Mouse (Mus musculus) forebrain, embryonic 16.5 days (tissue): ENCODE data around the gene Snx9. TPM values are rescaled to one million over a fixed set of nuclear protein-coding genes. Genes with fewer than 3 reads are reported as not detected.

Source experiments
- ATAC-seq: fragments of 200-750 bp; cut with Nextera tagmentation; 2 replicates; pipeline ENCODE4 v1.8.0; 2017; ENCODE audit warnings: mild to moderate bottlenecking, moderate library complexity
- H3K27ac ChIP-seq: fragments of 300-500 bp; sonication (generic); 2 replicates; pipeline ENCODE4 v1.5.1; 2014; ENCODE audit warnings: low read length, control low read depth
- H3K27me3 ChIP-seq: fragments of 300-500 bp; sonication (generic); replicated peaks from 2 replicates; pipeline ENCODE4 v1.6.1; 2014; ENCODE audit warnings: low read length; ENCODE audit not compliant: control insufficient read depth, insufficient read depth
- H3K36me3 ChIP-seq: fragments of 300-500 bp; sonication (generic); 2 replicates; pipeline ENCODE4 v1.6.1; 2014; ENCODE audit not compliant: control insufficient read depth, insufficient read depth
- H3K4me1 ChIP-seq: fragments of 300-500 bp; sonication (generic); replicated peaks from 2 replicates; pipeline ENCODE4 v1.6.1; 2014; ENCODE audit warnings: low read length; ENCODE audit not compliant: control insufficient read depth, insufficient read depth
- H3K4me2 ChIP-seq: fragments of 300-500 bp; sonication (generic); 2 replicates; pipeline ENCODE4 v1.6.1; 2014; ENCODE audit warnings: mild to moderate bottlenecking, low read length, control low read depth
- H3K4me3 ChIP-seq: fragments of 300-500 bp; sonication (generic); replicated peaks from 2 replicates; pipeline ENCODE4 v1.5.1; 2014; ENCODE audit warnings: mild to moderate bottlenecking, low read length, control low read depth
- H3K9ac ChIP-seq: fragments of 300-500 bp; sonication (generic); replicated peaks from 2 replicates; pipeline ENCODE4 v1.6.1; 2014; ENCODE audit warnings: low read depth, low read length, control low read depth
- H3K9me3 ChIP-seq: fragments of 300-500 bp; sonication (generic); 2 replicates; pipeline ENCODE4 v1.6.1; 2016; ENCODE audit warnings: low read length; ENCODE audit not compliant: control insufficient read depth
- WGBS: fragments of 180-500 bp; shearing (Covaris S2); extraction: QIAGEN DNeasy Blood & Tissue Kit; methylation state at CpG from one replicate; pipeline ENCODE4 v1.1.7; 2014; 5-methylcytosine and 5-hydroxymethylcytosine counted together
- polyA plus RNA-seq: library from polyadenylated mRNA; unstranded; fragments of >200 nt; fragmentation: Nextera tagmentation; extraction: Ambion mirVana; gene quantifications from 2 replicates; pipeline ENCODE4 v1.2.1, GENCODE M21; 2015

Snx9 gene
- polyA plus RNA-seq, 1 experiment from 2014 or later, result 4.5 TPM

DNA sequence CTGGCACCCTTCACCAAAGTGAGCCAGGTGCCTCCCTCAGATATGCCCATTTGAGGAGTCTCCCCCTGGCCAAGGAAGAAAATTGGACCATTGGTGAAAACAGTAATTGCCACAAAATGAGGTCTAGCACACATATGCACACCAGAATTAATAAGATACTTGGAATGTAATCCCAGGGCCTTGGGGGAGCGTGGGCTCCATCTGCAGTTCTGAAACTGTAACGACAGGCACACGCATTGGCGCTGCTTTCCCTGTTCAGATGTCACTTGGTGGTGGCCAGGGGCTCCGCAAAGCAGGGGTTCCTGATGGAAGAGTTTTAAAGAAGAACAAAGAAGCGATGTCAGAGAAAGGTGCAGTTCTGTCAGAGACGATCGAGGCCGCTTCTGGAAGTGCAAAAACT, 82.2 kb downstream of the Snx9 start:
- Histone ChIP-seq H3K9ac (no peak overlapping the region), H3K36me3 (no peaks in the 10 kb centered on the region), H3K27me3 (no peaks in the 10 kb centered on the region), H3K9me3 (no peaks in the 10 kb centered on the region), H3K4me2 (no peak overlapping the region), H3K4me3 (no peak overlapping the region), H3K4me1 (peaks cover 6% of the 10 kb centered on the region), H3K27ac (no peak overlapping the region)
- peak; percentile 45; the same call in 1 of the 2 replicates for ATAC-seq
- WGBS, result 69% methylated on average over 9 of the region's 9 CpGs

DNA sequence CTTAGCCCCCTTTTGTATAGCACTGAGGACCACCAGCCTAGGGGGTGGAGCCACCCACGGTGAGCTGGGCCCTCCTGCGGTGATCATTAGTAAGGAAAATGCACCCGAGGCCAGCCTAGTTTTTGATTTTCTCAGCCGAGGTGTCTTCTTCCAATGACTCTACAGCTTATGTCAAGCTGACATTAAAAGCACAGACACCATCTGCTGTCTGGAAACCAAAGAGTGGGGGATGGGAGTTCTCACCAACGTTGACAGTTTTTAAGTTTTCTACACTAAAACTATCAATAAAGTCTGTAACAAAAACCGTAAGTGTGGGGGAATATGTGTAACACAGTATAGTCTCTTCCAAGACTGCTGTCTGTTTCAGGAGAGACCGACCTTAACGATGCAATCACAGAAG, 83.1 kb downstream of the Snx9 start:
- no peak overlapping the region for H3K9ac ChIP-seq
- H3K27ac ChIP-seq, result no peak overlapping the region
- WGBS, result 32% methylated on average over 8 of the region's 8 CpGs
- H3K27me3 ChIP-seq, result no peaks in the 10 kb centered on the region
- H3K4me3 ChIP-seq, result no peak overlapping the region
- peaks cover 6% of the 10 kb centered on the region for H3K4me1 ChIP-seq
- no peaks in the 10 kb centered on the region for H3K36me3 ChIP-seq
- peak; percentile 50; the same call in 1 of the 2 replicates for ATAC-seq
- no peaks in the 10 kb centered on the region for H3K9me3 ChIP-seq
- no peak overlapping the region for H3K4me2 ChIP-seq

GRCm38 (mm10) chr17:5926710-5927109, 85.6 kb downstream of the Snx9 start:
- no peaks in the 10 kb centered on the region for H3K27me3 ChIP-seq
- H3K4me3 ChIP-seq, result no peak overlapping the region
- H3K27ac ChIP-seq, result no peak overlapping the region
- H3K36me3 ChIP-seq, result no peaks in the 10 kb centered on the region
- H3K9ac ChIP-seq, result no peak overlapping the region
- ATAC-seq, result no peak
- peaks cover 6% of the 10 kb centered on the region for H3K4me1 ChIP-seq
- 88% methylated on average over 7 of the region's 7 CpGs for WGBS
- no peaks in the 10 kb centered on the region for H3K9me3 ChIP-seq
- H3K4me2 ChIP-seq, result no peak overlapping the region

DNA sequence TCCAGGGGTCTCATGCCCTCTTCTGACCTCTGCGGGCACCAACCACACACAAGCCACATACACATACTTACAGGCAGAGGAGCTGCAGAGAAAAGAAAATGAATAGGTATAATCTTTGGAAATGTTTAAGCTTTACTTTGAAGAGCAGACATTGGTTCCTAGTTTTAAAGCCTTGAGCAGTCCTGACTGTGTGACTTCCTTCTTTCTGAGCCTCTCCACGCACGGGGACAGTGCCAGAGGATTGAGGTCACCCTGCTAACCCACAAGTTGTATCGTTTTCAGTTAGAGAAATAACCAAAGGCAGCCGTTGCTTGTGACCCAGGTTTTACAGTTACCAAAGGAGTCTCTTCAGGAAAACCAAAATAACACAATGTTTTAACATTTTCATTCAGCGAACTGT, 87.9 kb downstream of the Snx9 start:
- 90% methylated on average over 6 of the region's 6 CpGs for WGBS
- Histone ChIP-seq H3K4me1 (peaks cover 6% of the 10 kb centered on the region), H3K27me3 (no peaks in the 10 kb centered on the region), H3K4me2 (no peak overlapping the region), H3K9ac (no peak overlapping the region), H3K27ac (no peak overlapping the region), H3K4me3 (no peak overlapping the region), H3K36me3 (no peaks in the 10 kb centered on the region), H3K9me3 (no peaks in the 10 kb centered on the region)
- ATAC-seq, result no peak

GRCm38 (mm10) chr17:5932161-5932560, 91.0 kb downstream of the Snx9 start:
- H3K4me3 ChIP-seq, result no peak overlapping the region
- no peak overlapping the region for H3K4me2 ChIP-seq
- peaks cover 9% of the 10 kb centered on the region for H3K4me1 ChIP-seq
- no peaks in the 10 kb centered on the region for H3K27me3 ChIP-seq
- no peaks in the 10 kb centered on the region for H3K9me3 ChIP-seq
- no peak overlapping the region for H3K27ac ChIP-seq
- H3K9ac ChIP-seq, result no peak overlapping the region
- no peak for ATAC-seq
- H3K36me3 ChIP-seq, result no peaks in the 10 kb centered on the region
- 86% methylated on average over 5 of the region's 5 CpGs for WGBS

DNA sequence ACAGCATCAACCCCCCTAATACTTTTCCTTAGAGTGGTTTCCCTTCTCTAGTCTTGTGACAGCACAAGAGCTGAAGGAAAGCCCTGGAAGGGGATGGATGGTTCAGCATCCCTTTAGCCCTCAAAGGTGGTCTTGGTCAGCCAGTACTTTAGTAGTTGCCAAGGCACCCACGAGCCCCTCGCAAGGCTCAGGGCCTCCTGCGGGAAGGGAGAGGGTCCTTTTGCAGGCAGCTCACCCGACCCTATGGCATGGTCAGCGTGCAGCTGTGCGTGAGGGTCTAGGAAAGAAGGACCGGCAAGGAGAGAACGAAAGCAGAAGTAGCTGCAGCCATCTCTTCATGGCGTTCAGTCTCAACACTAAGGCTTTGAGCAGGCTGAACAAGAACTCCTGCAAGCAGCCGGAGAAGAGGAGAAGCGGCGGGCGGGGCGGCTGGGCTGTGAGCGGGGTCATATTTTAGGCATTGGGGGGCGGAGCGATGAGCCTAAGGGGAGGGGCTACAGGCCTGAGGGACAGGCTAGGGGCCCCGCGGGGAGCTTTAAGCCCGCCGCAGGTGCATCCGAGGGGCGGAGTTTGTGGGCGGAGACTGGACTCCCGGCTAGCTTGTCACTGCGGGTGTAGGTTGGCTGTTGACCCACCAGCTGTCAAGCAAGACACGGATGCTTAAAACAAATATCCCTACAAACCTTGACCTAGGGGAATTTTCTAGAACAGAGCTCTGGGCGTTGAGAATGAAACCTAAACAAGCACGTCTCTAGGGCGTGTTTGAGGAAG, 93.6 kb downstream of the Snx9 start:
- peaks cover under 1% of the 10 kb centered on the region; the same call in 1 of the 2 replicates for H3K27me3 ChIP-seq
- H3K4me2 ChIP-seq, result peak overlapping the region; percentile 57
- WGBS, result under 1% methylated on average over 27 of the region's 30 CpGs
- H3K36me3 ChIP-seq, result no peaks in the 10 kb centered on the region
- H3K27ac ChIP-seq, result no peak overlapping the region
- peaks cover 9% of the 10 kb centered on the region for H3K4me1 ChIP-seq
- peak overlapping the region; percentile 37 for H3K4me3 ChIP-seq
- H3K9me3 ChIP-seq, result no peaks in the 10 kb centered on the region
- peak; percentile 78 for ATAC-seq
- peak overlapping the region; percentile 38 for H3K9ac ChIP-seq

- Histone ChIP-seq H3K9me3 (no peaks in the 10 kb centered on the region), H3K27ac (no peak overlapping the region), H3K4me3 (no peak overlapping the region), H3K27me3 (peaks cover 7% of the 10 kb centered on the region), H3K4me1 (peaks cover 10% of the 10 kb centered on the region), H3K36me3 (no peaks in the 10 kb centered on the region), H3K4me2 (no peak overlapping the region), H3K9ac (no peak overlapping the region)
- WGBS, result 64% methylated on average over 3 of the region's 3 CpGs
- no peak for ATAC-seq
These were observed 94.6 kb downstream of the Snx9 start for GRCm38 (mm10) chr17:5935680-5936079.

DNA sequence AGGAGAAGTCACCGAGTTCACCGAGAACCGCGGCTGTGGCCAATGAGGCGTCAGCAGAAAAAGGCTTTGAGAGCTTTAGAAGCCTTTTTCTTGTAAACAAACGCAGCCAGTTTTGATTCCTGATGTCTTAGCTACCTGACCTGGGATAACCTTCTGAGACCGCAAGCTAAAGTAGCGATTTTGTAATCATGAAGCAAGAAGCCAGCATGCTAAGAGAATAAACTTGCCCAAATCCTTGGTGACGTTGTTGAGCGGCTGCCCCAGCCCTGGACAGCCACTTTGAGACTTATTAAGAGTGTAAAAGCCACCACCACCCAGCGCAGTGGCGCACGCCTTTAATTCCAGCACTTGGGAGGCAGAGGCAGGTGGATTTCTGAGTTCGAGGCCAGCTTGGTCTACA, 95.1 kb downstream of the Snx9 start:
- WGBS, result 52% methylated on average over 14 of the region's 14 CpGs
- no peak overlapping the region for H3K4me3 ChIP-seq
- H3K9me3 ChIP-seq, result no peaks in the 10 kb centered on the region
- peaks cover 13% of the 10 kb centered on the region for H3K4me1 ChIP-seq
- ATAC-seq, result no peak
- H3K27ac ChIP-seq, result no peak overlapping the region
- no peaks in the 10 kb centered on the region for H3K36me3 ChIP-seq
- H3K9ac ChIP-seq, result no peak overlapping the region
- peaks cover 7% of the 10 kb centered on the region for H3K27me3 ChIP-seq
- no peak overlapping the region for H3K4me2 ChIP-seq

GRCm38 (mm10) chr17:5937441-5937840, 96.3 kb downstream of the Snx9 start:
- H3K27me3 ChIP-seq, result peaks cover 16% of the 10 kb centered on the region
- H3K4me1 ChIP-seq, result peaks cover 20% of the 10 kb centered on the region
- no peaks in the 10 kb centered on the region for H3K36me3 ChIP-seq
- WGBS, result 84% methylated on average over 2 of the region's 2 CpGs
- no peak overlapping the region for H3K27ac ChIP-seq
- H3K4me3 ChIP-seq, result no peak overlapping the region
- no peak overlapping the region for H3K4me2 ChIP-seq
- no peak overlapping the region for H3K9ac ChIP-seq
- ATAC-seq, result no peak
- no peaks in the 10 kb centered on the region for H3K9me3 ChIP-seq
